Mouse (Mus musculus): ENCODE measurements around the gene Plekha6. TPM values are rescaled to one million over a fixed set of nuclear protein-coding genes. Genes with fewer than 3 reads are reported as not detected.

Plekha6 gene
- total RNA-seq, 2 experiments from 2014 or later, result 78.2 to 91.1 TPM

DNA sequence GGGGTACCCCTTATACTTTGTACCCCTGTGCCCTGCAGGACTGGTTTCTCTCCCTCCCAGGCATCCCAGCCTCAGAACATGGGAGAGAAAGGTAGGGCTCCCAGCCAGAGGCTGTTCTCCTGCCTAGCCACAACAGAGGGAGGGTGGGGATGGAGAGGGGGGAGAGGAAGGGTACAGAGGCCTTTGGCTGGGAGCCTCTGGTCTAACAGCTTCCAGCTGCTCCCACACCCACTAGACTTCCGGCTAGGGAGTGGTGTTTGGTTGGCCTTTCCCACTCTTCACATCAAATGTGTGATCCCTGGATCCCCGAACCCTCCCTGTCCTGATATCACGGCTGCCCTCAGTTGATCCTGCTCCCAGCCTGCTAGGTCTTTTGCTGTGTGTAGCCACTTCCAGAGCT is 76.9 kb downstream of the Plekha6 start:
- no peak for DNase-seq (ENCODE audit: low spot score in 2 of 2)

DNA sequence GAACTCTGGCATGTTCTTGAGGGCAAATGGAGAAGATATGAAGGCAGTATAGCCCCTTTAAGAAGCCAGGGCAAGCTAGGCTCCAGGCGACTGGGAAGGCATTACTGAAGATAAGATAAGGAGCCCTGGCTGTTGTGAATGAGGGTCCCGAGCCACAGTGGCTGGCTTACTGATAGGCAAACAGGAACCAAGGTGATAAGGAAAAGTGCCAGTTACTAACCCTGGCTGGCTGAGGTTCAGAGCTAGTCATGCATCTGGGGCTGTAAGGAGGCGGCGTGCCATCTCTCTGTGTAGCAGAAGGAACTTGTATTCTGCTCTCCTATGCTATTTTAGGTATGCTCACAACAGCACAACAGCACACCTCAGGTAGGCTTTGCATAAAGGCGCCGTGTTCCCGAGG is 80.7 kb downstream of the Plekha6 start:
- peak in 1 of 2 experiments; percentile 29 for DNase-seq (ENCODE audit: low spot score in 2 of 2)

DNA sequence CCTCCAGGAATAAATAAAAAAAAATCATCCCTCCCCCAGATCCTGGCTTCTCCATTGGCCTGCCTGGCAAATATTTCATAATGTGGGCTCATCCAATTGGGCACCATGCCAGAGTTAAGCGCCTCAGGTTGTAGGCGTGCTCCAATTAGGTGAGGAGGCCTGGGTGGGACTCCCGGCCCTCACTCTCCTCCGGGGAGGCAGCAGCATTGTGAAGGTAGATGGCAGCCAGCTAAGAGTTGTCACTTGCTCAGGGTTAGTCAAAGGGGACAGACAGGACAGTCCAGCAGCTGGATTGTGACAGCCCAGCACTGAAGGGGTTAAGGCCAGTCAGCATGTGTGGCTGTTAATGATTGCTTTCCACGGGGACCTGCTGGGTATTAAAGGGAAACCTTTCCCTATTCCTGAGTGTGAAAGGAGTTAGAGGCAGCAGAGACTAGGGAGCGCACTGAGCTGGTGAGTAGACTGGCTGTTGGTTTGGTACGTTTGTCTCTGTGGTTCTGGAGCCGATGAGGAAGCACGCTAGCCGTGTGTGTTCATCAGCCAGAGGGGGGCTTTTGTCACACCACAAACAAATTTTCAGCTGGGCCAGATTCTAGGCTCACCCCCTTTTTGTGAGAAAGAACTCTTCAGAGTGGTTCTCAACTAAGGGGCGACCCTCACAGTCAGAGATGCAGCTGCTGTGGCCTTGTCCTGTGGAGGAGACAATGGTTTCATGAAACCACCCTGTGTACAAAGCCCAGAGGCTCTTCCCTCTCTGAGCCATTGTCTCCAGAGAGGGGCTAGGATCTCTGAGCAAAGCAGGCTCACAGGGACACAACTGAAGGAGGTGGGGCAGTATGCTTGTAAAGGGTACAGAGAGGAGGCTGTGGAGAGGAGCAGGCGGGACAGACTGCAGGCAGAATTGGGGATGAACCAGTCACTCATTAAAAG is 81.9 kb downstream of the Plekha6 start:
- DNase-seq (ENCODE audit: low spot score in 2 of 2), result no peak

DNA sequence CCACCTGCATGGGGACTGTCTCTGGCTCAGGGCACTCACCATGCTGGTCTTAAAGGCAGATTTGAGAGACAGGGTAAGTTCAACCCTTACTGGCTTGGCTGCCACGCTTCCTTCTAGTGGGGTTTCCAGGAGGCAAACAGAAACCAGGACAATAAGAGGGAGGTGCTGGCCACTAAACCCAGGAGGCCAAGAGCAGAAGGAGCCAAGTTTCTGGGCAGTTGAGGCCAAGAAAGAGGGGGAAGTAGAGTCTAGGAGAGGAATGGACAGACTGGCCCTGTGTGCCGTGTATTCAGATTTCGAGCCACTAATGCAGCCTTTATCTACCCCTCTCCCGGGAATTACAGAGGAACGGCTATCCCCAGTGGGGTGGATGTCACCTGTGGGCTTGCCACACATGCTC is 83.2 kb downstream of the Plekha6 start:
- no peak for DNase-seq (ENCODE audit: low spot score in 2 of 2)

DNA sequence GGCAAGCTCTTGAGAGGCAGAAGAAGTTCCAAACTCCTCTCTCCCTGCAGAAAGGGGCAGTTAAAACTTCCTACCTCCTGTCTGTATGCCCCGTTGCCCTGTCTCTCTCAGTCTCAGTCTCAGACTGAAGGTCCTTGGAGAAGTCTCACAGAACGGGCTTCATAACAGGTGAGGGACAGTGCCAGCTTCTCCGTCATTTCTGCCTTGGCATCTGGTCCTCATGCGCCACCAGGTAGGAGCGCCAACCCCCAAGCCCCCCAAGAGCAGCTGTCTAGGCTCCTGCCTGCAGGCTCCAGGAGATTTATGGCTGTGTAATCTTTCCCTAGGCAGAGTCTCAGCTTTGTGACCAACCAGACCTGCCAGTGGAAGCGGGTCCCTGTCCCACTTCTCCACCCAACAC is 86.8 kb downstream of the Plekha6 start:
- DNase-seq (ENCODE audit: low spot score in 2 of 2), result no peak

DNA sequence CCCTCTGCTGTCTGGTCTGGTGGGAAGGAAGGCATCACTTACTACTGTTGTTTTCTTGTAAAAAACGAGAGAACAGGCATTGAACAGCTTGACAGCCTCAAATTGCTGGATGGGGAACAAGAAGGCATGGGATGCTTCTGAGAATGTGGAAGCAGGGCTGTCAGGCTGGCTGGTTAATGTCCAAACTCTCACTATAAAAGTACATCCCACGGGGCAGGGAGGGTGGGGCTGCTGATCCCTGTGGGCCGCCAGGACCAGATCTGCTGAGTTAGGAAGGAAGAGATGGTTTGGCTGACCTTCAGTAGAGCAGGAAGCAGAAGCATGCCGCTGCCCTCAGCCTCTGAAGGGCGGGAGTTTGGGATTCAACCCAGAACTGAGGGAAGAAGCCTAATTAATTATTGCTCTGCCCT is 87.6 kb downstream of the Plekha6 start:
- no peak for DNase-seq (ENCODE audit: low spot score in 2 of 2)

DNA sequence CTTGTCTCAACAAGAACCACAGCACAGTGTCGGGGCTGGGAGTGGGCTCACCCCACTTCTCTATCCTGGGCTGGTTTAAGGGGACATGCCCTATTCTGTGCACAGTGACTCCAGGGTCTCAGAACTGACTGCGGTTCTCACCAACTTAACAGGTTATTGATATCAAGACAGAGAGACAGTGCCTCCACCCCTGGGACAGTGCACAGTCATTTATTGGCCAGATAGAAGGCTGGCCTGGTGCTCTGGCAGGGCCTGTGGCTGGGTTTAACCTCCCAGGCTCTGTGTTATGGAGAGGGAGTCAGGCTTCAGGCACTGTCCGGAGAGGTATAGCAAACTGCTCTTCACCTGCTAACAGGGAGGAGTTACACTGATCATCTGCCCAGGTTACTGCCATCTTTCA is 88.2 kb downstream of the Plekha6 start:
- no peak for DNase-seq (ENCODE audit: low spot score in 2 of 2)

DNA sequence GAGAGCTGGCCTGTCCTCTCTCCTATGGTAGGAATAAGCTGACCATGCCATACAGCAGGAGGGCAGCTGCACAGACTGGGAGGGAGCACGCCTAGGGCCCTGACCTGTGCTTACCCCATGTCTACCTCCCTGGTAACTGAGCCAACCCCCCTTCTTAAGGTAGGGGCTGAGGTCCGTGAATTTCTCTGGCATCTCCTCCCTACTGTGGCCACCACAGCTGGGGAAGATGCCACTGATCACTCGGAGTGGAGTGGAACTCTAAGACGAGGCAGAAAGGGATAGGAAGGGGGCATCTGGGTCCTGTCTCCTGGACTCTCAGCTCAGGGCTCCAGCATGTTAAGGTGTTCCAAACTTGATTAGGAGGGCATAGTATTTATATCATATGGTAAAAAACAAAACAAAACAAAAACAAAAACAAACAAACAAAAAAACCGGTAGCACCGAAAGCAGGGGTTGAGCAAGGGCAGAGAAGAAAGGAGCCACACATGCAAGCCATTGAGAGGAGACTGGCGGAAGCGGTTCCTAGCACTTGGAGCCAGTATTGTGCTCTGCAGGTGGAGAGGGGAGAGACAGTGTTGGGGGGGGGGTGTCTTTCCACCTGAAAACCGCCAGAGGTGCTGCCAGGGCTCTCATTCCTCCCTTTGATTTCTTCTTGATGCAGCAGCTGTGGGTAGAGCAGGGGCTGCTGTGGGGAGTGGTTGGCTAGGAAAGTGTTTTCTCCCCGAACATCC is 89.0 kb downstream of the Plekha6 start:
- DNase-seq (ENCODE audit: low spot score in 2 of 2), result no peak

DNA sequence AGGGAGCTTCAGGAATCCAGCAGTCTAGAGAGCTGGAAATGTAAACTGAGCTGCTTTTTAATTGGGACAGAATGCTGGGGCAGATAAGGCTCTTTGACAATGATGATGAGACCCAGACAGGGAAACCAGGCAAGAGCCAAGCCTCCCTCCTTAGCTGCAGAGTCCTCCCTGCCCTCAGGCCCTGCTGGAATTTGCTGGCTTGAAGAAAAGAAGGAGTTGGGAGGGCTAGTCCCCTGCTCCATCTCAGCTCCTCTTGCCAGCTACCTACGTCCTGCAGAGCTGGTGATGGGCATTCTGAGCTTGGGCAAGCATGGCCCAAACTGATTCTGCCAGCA is 89.5 kb downstream of the Plekha6 start:
- DNase-seq (ENCODE audit: low spot score in 2 of 2), result no peak

DNA sequence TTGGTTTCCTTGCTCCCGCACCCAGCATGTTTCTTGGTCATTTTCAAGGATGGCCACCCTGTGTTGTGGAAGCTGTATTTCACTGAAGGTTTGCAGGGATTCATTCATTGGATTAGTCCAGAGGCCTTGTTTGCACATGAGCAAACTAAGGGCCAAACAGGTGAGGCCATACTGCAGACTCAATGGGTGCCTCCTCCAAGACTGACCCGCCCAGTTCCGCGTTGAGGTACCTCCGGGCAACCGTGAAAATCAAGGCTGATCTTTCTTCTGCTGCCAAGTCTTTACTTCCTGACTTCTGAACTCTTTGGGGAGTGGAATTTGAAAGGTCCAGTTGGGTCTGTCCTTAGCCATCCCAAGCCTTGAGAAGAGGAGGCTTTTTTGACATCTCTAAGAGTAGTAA is 90.2 kb downstream of the Plekha6 start:
- no peak for DNase-seq (ENCODE audit: low spot score in 2 of 2)

DNA sequence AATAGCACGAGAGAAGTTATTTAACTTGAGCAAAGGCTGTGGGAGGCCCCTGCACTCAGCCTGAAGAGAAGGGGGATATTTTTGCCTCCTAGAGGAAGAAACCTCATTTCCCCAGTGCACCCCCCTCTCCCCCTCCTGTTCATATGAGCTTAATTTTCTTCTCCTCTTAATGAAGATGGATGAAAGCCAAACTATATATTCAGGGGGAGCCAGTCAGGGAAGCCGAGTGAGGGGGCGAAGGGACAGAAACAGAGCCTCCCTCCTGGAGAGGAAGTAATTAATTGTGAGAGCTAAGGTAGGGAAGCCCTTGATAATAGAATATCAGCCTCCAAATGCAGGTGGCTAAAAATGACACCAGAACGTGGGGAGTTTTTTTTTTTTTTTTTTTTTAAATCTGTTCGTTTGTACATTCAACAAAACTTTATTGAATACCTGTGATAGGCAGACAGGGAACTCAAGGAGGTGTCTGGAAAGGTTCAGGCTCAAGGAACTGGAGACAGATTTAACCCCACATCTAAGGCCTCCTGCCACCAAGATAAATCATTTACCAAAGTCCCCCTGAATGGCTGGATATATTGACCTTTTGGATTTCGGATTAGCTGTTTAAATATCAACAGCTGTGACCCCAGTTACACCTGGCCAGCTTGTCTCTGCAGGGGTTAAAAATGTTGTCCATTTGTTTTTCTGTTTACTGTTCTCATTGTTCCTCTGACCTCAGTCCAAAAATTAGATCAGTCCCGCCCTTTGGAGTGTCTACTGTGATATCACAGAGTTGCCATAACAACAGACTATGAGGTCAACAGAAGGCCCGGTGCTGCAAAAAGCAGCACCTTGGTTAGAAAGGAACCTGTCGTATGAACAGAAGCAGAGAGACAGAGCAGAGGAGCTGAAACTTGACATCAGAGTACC is 91.1 kb downstream of the Plekha6 start:
- DNase-seq (ENCODE audit: low spot score in 2 of 2), result no peak

DNA sequence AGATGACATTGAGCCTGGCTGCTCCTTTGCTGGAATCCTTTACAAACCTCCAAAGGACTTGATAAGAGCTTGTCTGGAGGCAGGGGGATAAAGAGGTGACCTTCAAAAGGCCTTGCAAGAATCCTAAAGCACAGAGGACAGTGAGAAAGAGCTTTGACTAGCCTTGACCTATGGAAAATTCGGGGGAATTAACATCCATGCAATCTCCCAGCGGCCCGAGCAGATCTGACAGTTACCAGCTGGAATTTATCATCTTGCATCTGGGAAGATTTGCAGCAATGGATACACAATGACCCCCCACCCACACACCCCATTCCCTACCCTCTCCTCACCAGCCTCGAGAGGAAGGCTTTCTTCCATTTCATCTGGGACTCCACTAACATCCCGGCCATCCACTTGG is 91.8 kb downstream of the Plekha6 start:
- DNase-seq (ENCODE audit: low spot score in 2 of 2), result no peak

DNA sequence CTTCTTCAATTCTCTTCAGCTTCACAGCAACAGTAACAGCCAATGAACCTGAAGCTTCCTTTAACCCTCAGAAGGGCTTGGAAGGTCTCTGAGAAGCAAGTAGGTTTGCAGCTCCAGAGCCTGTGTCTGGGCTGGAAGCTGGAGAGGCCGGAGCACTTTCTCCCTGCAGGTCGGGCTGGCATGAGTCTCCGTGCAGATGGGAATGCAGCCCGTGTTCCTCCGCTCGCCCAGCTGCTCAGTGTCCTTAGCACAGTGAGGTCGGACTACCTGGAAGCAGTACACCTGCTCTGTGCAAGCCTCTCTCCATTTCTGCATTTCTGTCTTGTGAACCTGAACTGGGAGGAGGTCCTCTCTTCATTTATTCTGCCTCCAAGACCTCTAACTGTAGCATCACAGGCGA is 92.3 kb downstream of the Plekha6 start:
- no peak for DNase-seq (ENCODE audit: low spot score in 2 of 2)

DNA sequence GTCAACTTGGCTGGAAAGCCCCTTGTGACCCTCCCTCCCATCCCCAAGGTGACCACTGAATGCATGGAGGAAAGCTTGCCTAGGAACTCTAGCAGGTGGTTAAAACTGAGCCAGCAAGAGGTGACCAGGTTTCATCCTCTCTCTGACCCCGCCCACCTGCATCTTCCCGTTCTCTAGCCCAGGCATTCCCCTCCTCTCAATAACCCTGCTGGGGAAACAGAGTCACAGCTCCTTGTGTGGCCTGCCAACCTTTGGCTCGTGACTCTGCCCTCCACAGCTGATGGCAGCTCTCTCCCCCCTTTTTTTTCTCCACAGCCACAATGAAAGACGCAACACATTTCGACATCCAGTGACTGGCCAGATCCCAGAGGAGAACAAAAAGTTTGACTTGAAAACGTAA is 94.7 kb downstream of the Plekha6 start:
- no peak for DNase-seq (ENCODE audit: low spot score in 2 of 2)

DNA sequence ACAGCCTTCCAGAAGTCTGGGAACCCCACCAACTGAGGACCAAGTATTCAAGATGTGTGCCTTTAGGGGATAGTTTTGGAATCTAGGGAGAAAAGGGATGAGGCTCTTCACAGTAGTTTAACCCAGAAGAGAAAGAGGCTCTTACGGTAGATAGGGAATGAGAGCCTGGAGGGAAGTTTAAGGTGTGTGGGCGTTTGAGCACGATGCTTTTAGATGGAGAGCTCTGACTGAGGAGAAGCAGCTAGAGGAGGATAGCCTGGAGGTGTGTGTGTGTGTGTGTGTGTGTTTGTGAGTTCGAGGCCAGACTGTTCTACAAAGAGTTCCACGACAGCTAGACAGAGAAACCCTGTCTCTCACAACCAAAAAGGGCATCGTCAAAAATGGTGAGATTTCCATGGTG is 98.6 kb downstream of the Plekha6 start:
- no peak for DNase-seq (ENCODE audit: low spot score in 2 of 2)

DNA sequence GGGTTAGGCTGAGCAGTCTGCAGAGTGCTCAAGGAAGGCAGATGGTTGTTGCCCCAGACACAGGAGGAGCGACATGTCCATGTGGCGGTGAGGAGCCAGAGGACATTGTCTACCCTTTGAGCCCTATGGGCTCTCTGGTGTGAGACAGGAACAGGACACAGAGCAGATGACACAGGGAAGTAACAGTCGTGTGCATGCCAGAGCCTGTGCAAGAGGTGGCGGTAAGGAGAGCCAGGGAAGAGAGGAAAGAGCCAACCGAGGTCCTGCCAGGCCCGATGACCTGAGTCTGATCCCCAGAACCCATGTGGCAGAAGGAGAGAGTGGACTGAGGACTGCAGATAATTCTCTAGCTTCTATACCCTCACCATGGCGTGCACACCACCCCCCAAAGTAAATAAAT is 99.1 kb downstream of the Plekha6 start:
- no peak for DNase-seq (ENCODE audit: low spot score in 2 of 2)

DNA sequence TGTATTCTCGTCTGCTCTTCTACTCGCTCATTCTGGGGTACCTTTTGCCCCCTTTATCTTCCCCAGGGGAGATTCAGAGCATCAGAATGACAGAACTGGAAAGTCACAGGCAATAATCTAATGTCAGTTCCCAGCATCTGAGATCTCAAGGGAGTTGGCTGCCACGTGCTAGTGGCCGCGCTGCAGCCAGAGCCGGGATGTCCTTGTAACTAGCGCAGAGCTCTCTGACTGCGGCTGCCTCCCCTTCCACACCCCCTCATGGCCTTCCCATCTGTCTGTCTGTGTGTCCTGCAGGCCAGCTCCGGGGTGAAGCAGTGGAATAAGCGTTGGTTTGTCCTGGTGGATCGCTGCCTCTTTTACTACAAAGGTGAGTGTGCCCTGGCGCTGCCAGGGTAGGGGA is 100.4 kb downstream of the Plekha6 start:
- no peak for DNase-seq (ENCODE audit: low spot score in 2 of 2)

DNA sequence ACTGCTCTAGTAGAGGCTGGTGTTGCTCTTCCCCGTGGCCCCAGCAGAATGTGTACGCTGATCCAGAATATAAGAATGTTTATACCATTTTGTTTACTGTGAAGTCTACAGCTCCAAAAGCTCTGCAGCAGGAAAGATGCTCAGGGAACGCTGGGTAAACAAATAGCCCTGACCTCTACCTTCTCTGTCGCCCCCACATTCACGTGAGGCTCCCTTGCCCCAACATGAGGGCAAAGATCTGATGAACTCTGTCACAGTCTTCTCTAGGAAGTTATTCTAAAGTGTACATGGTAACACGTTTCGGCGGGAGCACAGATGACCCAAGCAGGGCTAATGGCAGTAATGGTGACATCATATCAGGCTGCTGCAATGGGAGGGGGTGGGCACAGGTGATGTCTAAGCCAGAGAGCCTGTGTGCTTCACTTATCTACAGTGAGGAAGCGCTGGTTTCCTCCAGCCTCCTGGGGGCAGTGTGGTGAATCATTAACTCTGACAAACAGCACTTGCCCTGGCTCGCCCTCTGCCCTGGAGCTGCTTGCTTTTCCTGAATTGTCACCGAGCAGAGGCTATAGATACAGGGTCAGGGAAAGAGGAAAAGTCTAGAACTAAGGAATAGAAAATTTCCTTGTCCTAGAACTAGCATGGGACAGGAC is 101.2 kb downstream of the Plekha6 start:
- DNase-seq (ENCODE audit: low spot score in 2 of 2), result no peak

DNA sequence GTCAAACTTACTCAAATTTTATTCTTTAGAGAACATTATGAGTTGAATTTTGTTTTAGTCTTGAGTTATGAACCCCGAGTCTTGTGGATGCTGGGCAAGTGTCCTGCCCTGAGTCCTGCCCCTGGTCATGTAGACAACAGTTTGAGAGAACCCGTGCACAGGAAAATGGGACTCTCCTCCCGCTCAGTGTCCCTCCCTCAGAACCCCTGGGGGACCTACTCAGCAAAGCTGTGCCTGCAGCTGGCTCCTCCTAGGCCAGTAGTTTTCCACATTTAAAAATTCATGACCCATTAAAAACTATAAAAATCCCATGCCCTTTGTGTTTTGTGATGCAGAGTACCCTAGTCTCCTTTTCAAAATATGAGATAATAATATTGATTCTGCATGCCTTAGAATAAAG is 103.1 kb downstream of the Plekha6 start:
- no peak for DNase-seq (ENCODE audit: low spot score in 2 of 2)

DNA sequence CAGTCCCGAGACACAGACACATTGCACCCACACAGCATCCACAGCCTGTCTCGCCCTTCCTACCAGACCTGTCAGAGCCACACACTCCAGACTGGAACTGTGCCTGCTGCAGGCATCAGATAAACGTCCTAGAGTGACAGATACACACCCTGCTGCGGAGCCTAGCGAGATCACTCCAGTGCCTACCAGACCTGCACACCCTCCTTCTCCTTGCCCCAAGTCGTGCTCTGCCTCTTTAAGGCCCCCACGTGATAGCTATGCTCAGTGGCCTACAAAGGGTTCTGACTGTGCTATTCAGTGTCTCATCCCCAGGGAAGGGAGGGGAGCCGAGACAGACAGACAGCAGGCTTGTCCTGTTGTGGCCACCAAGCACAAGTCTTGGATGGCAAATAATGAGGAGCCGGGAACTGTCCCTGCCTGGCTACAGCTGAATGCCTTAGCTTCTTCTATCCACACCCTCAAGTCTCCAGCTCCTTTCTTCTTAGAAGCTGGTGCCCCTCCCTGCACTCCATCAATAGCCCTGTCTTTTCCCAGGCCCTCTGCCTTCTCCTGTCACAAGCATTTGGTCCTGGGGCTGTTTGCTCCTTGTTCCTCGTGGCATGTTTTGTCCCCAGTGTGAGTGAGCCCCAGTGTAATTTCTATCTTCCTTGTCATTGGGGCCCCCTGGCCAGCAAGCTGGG is 103.9 kb downstream of the Plekha6 start:
- DNase-seq (ENCODE audit: low spot score in 2 of 2), result peak in 1 of 2 experiments; percentile 47

DNA sequence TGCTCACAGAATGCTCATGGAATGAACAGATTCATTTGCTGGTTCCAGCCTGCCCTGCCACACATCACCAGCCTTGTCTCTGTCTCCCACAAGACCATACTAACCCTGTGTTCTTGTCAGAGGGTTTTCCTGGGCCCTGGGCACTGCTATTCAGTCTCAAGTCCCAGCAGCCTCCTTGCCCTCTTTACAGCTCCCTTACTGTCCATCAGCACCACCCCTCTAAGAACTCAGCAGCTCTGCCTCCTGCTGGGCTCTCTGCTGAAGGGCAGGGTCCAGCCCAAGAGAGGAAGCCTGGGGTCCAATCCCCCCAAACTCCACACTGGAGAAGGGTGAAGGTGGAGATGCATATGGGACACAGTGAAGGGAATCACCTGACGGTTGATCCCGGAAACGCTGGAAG is 104.5 kb downstream of the Plekha6 start:
- no peak for DNase-seq (ENCODE audit: low spot score in 2 of 2)
